ENCODE assay signal across 10 mouse cellular contexts in the genomic region with DNA sequence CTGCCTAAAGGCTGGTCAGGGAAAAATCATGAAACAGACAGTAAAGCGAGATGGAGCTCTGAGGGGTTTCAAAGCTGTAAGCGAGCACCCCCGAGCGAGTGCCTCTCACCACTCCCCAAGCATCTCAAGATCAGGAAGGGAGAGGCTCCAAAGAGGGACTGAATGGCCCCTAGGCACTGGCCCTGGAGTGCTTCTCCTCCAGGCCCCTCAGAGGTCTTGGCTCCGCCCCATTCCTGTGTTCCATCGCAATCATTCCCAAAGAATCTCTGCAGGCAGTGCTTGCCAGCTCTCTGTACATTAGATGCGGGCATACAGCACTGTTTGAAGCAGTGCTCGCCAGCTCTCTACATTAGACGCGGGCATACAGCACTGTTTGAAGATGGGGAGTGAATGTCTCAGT.
DNase-seq lines count a peak whose midpoint lies in the region; ATAC-seq and TF ChIP-seq lines count a peak whose summit lies in the region.
"Had no signal": no experiment of that assay in that cellular context is flagged by ENCODE, and none has a peak within 500 bp of the region (broad histone marks: within the 10 kb centered on the region; RNA-seq: fewer than 3 reads in every experiment).

No protein-coding gene starts in this region.

- no peaks in the 10 kb centered on the region for H3K27me3 ChIP-seq in forebrain, embryonic 12.5 days
- no peaks in the 10 kb centered on the region for H3K27me3 ChIP-seq in forebrain, embryonic 11.5 days (ENCODE audit: control insufficient read depth, insufficient read depth, low read length)
- no peaks in the 10 kb centered on the region for H3K27me3 ChIP-seq in kidney, postnatal 0 days (ENCODE audit: insufficient read depth, low read length)
- H3K27me3 ChIP-seq in embryonic facial prominence, embryonic 14.5 days (replicated peaks; ENCODE audit: control insufficient read depth, insufficient read depth, low read length), result no peaks in the 10 kb centered on the region
- no peaks in the 10 kb centered on the region for H3K27me3 ChIP-seq in lung, embryonic 16.5 days (ENCODE audit: control insufficient read depth, insufficient read depth, low read depth, low read length)

- no peak overlapping the region for H3K4me3 ChIP-seq in forebrain, embryonic 12.5 days (replicated peaks)
- no peak overlapping the region for H3K4me3 ChIP-seq in forebrain, embryonic 11.5 days (ENCODE audit: low read depth, low read length)
- no peak overlapping the region for H3K4me3 ChIP-seq in kidney, postnatal 0 days (replicated peaks; ENCODE audit: low read depth, low read length)
- no peak overlapping the region for H3K4me3 ChIP-seq in embryonic facial prominence, embryonic 14.5 days (ENCODE audit: low read depth, low read length)
- H3K4me3 ChIP-seq in lung, embryonic 16.5 days (ENCODE audit: low read length), result no peak overlapping the region
- H3K4me3 ChIP-seq: midbrain, embryonic 12.5 days had no signal

- no peak overlapping the region for H3K4me2 ChIP-seq in forebrain, embryonic 12.5 days
- no peak overlapping the region for H3K4me2 ChIP-seq in forebrain, embryonic 11.5 days (ENCODE audit: low read depth, low read length, severe bottlenecking)
- H3K4me2 ChIP-seq in kidney, postnatal 0 days (ENCODE audit: low read length), result no peak overlapping the region
- no peak overlapping the region for H3K4me2 ChIP-seq in embryonic facial prominence, embryonic 14.5 days (ENCODE audit: low read depth, low read length)
- H3K4me2 ChIP-seq in lung, embryonic 16.5 days (ENCODE audit: low read depth, low read length), result 0 out of 2 replicates have a peak overlapping the region, but pooled peaks have one; percentile 2
- H3K4me2 ChIP-seq: midbrain, embryonic 12.5 days had no signal

- peaks cover 37% of the 10 kb centered on the region for H3K36me3 ChIP-seq in forebrain, embryonic 12.5 days (replicated peaks)
- peaks cover 7% of the 10 kb centered on the region; the same call in 1 of the 2 replicates for H3K36me3 ChIP-seq in forebrain, embryonic 11.5 days (ENCODE audit: control insufficient read depth, insufficient read depth, low read length)
- peaks cover 20% of the 10 kb centered on the region for H3K36me3 ChIP-seq in kidney, postnatal 0 days (ENCODE audit: insufficient read depth, low read length)
- peaks cover 31% of the 10 kb centered on the region for H3K36me3 ChIP-seq in embryonic facial prominence, embryonic 14.5 days (ENCODE audit: control insufficient read depth, insufficient read depth, low read length)
- H3K36me3 ChIP-seq in lung, embryonic 16.5 days (ENCODE audit: control insufficient read depth, insufficient read depth, low read length), result peaks cover 6% of the 10 kb centered on the region

- no peak overlapping the region for H3K27ac ChIP-seq in forebrain, embryonic 12.5 days
- H3K27ac ChIP-seq in forebrain, embryonic 11.5 days (ENCODE audit: low read depth, low read length), result no peak overlapping the region
- H3K27ac ChIP-seq in kidney, postnatal 0 days, result peak overlapping the region; percentile 26; the same call in 1 of the 2 replicates
- peak overlapping the region; percentile 34; the same call in 1 of the 2 replicates for H3K27ac ChIP-seq in embryonic facial prominence, embryonic 14.5 days (replicated peaks; ENCODE audit: low read depth, low read length)
- H3K27ac ChIP-seq in lung, embryonic 16.5 days (ENCODE audit: low read length), result peak overlapping the region; percentile 77
- H3K27ac ChIP-seq: midbrain, embryonic 12.5 days had no signal

- peaks cover 40% of the 10 kb centered on the region for H3K4me1 ChIP-seq in forebrain, embryonic 12.5 days
- peaks cover 4% of the 10 kb centered on the region; the same call in 1 of the 2 replicates for H3K4me1 ChIP-seq in forebrain, embryonic 11.5 days (replicated peaks; ENCODE audit: control insufficient read depth, insufficient read depth, low read length)
- no peaks in the 10 kb centered on the region for H3K4me1 ChIP-seq in kidney, postnatal 0 days (replicated peaks; ENCODE audit: insufficient read depth, low read length)
- peaks cover 67% of the 10 kb centered on the region for H3K4me1 ChIP-seq in embryonic facial prominence, embryonic 14.5 days (ENCODE audit: control insufficient read depth, insufficient read depth, low read length)
- peaks cover 60% of the 10 kb centered on the region for H3K4me1 ChIP-seq in lung, embryonic 16.5 days (replicated peaks; ENCODE audit: control insufficient read depth, insufficient read depth, low read length)

- no peak for DNase-seq in forebrain, embryonic 11.5 days (ENCODE audit: low spot score)
- DNase-seq in kidney, postnatal 0 days (ENCODE audit: low spot score), result peak; percentile 69
- no peak for DNase-seq in kidney, postnatal 14 days
- DNase-seq in embryonic facial prominence, embryonic 14.5 days (ENCODE audit: low spot score), result peak; percentile 83
- no peak for DNase-seq in thymus, adult 18-20 months
- DNase-seq in thymus, postnatal 14 days, result no peak
- DNase-seq: cerebellum, postnatal 25 days had no signal

- 71% methylated on average over 10 of the region's 10 CpGs for WGBS in forebrain, embryonic 12.5 days
- WGBS in forebrain, embryonic 11.5 days, result 69% methylated on average over 10 of the region's 10 CpGs
- WGBS in kidney, postnatal 0 days, result 39% methylated on average over 10 of the region's 10 CpGs
- WGBS in embryonic facial prominence, embryonic 14.5 days, result 35% methylated on average over 10 of the region's 10 CpGs
- 27% methylated on average over 10 of the region's 10 CpGs for WGBS in lung, embryonic 16.5 days

- no peak for TF ChIP-seq CTCF in kidney, postnatal 0 days (IDR thresholded peaks at IDR 0.05; ENCODE audit: low read depth)

- H3K9ac ChIP-seq in forebrain, embryonic 12.5 days, result no peak overlapping the region
- no peak overlapping the region for H3K9ac ChIP-seq in forebrain, embryonic 11.5 days (ENCODE audit: low read length)
- no peak overlapping the region for H3K9ac ChIP-seq in kidney, postnatal 0 days (ENCODE audit: low read depth, low read length)
- no peak overlapping the region for H3K9ac ChIP-seq in embryonic facial prominence, embryonic 14.5 days (ENCODE audit: low read depth, low read length)
- no peak overlapping the region for H3K9ac ChIP-seq in lung, embryonic 16.5 days (ENCODE audit: low read length)
- H3K9ac ChIP-seq: midbrain, embryonic 12.5 days had no signal

- H3K9me3 ChIP-seq in forebrain, embryonic 12.5 days, result no peaks in the 10 kb centered on the region
- no peaks in the 10 kb centered on the region for H3K9me3 ChIP-seq in forebrain, embryonic 11.5 days (ENCODE audit: control insufficient read depth, low read length)
- H3K9me3 ChIP-seq in kidney, postnatal 0 days (replicated peaks; ENCODE audit: low read length), result no peaks in the 10 kb centered on the region
- no peaks in the 10 kb centered on the region for H3K9me3 ChIP-seq in embryonic facial prominence, embryonic 14.5 days (ENCODE audit: control insufficient read depth, low read length)
- no peaks in the 10 kb centered on the region for H3K9me3 ChIP-seq in lung, embryonic 16.5 days (ENCODE audit: control insufficient read depth, low read length)
- H3K9me3 ChIP-seq: midbrain, embryonic 12.5 days had no signal

- peak; percentile 27; the same call in 1 of the 2 replicates for ATAC-seq in forebrain, embryonic 12.5 days (ENCODE audit: low FRiP score)
- ATAC-seq in forebrain, embryonic 11.5 days (replicated peaks; ENCODE audit: low FRiP score), result no peak
- ATAC-seq in kidney, postnatal 0 days (replicated peaks; ENCODE audit: low FRiP score, low read depth), result peak; percentile 40; the same call in 1 of the 2 replicates
- peak; percentile 7; the same call in 1 of the 2 replicates for ATAC-seq in embryonic facial prominence, embryonic 14.5 days (ENCODE audit: low read depth)
- ATAC-seq in lung, embryonic 16.5 days (ENCODE audit: low read depth), result peak; percentile 73

Comparison
In these comparisons a context has a peak if more than half of its experiments do, and no peak if none do; other contexts are left out.
1. DNase-seq: peak in kidney, postnatal 0 days (single experiment) and embryonic facial prominence, embryonic 14.5 days (single experiment); none in forebrain, embryonic 11.5 days (single experiment), kidney, postnatal 14 days (single experiment), thymus, adult 18-20 months (0 of 2) and thymus, postnatal 14 days (single experiment).
2. H3K27ac ChIP-seq: peak in kidney, postnatal 0 days (single experiment), embryonic facial prominence, embryonic 14.5 days (single experiment) and lung, embryonic 16.5 days (single experiment); none in forebrain, embryonic 12.5 days (single experiment) and forebrain, embryonic 11.5 days (single experiment).